Mouse (Mus musculus): Measurements from ENCODE around the gene Uqcr10. TPM values are rescaled to one million over a fixed set of nuclear protein-coding genes. Genes with fewer than 3 reads are reported as not detected.
"Not testable (repeated sequence)": the region's sequence is repeated elsewhere in the genome, so short reads cannot be mapped to it uniquely, and the experiment has no call there.

Uqcr10 gene
- total RNA-seq, 1 experiment from 2014 or later: 23.9 TPM

DNA sequence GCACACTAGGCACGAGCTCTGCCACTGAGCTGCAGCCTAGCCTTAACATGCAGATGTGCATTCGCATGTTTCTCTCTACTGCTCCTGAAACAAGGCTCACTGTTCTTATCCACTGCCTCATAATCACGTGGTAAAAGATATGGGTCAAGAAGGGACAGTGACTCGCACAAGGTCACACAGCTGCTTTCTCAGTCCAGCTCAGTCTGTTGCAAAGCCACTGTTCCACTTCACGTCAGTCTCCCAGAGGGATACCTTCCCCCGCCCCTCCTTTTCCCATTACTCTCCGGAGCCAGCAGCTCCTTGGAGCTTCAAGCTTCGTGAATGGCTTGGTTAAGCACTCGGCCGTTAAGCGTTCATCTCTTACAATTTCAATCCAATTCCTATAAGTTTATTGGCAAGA is 16.3 kb upstream of the Uqcr10 start:
- no peak for ATAC-seq (replicated peaks in 1 of 2; ENCODE audit: insufficient read depth in 1 of 2, low FRiP score in 2 of 2, low TSS enrichment in 1 of 2, low read depth in 1 of 2, poor library complexity in 2 of 2, severe bottlenecking in 2 of 2)

DNA sequence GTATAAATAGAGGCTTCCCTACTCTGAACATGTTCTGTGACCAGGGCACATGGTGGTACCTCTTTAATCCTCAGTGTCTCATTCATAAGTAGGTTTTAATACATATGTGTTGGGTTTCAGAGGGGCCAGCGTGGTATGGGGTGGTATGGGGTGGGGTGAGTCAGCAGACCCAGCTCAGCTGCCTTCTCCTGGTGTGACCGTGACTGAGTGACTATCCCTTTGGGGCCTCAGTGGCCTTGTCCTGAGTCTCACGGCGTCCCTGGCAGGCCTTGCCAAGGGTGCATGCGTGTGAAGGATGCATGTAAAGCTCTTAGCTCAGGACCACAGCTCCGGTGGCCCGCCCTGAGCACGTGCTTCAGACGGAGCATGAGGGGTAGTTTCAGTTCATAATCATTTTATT is 15.8 kb upstream of the Uqcr10 start:
- ATAC-seq (replicated peaks in 1 of 2; ENCODE audit: insufficient read depth in 1 of 2, low FRiP score in 2 of 2, low TSS enrichment in 1 of 2, low read depth in 1 of 2, poor library complexity in 2 of 2, severe bottlenecking in 2 of 2): no peak

DNA sequence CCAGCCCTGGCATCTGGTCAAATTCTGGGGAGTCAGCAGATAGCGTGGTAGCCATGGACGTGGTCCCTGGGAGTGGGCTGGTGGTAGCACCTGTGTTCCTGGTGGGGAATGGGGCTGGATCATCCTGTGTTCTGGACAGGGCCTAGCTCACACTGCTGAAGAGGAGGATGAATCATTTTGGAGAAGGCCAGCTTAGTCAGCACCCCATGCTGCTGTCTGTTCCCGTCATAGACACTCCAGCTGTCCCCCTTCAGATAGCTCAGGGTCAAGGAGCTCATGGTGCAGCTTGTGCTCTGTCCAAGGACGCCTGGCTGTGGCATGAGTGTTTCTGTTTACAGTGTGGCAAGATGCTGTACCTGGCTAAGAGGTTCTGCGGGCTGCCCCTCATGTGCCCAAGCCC is 14.4 kb upstream of the Uqcr10 start:
- no peak for ATAC-seq (replicated peaks in 1 of 2; ENCODE audit: insufficient read depth in 1 of 2, low FRiP score in 2 of 2, low TSS enrichment in 1 of 2, low read depth in 1 of 2, poor library complexity in 2 of 2, severe bottlenecking in 2 of 2)

DNA sequence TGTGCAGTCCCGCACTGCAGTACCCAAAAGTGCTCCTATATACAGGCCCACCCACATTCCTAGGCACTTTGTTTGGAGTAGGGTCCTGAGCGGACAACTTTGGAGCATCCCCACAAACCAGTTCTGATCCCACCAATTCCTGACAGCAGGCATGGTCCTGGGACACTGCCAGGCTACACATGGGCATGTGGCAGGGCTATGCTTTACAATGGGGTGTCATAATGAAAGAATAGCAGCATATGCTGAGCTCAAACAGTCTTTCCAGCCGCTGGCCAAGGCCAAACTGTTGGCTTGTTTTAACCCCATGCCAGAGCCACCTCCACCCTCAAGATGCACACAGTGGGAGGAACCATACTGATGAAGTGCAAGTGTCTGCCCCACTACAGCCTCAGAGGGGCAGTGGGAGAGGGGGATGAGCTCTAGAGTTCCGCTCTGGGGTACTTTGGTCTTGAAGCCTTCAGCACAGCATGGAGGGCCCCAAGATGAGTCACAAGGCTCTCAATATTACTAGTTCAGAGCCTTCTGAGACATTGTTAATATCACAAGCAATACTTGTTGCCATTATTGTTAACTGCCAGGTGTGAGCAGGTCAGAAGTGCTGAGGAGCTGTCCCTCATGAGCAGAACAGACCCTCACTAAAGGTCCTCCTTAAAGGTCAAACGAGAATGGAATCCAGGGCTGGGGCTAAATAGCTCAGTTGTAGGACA is 12.5 kb upstream of the Uqcr10 start:
- no peak for ATAC-seq (replicated peaks in 1 of 2; ENCODE audit: insufficient read depth in 1 of 2, low FRiP score in 2 of 2, low TSS enrichment in 1 of 2, low read depth in 1 of 2, poor library complexity in 2 of 2, severe bottlenecking in 2 of 2)

DNA sequence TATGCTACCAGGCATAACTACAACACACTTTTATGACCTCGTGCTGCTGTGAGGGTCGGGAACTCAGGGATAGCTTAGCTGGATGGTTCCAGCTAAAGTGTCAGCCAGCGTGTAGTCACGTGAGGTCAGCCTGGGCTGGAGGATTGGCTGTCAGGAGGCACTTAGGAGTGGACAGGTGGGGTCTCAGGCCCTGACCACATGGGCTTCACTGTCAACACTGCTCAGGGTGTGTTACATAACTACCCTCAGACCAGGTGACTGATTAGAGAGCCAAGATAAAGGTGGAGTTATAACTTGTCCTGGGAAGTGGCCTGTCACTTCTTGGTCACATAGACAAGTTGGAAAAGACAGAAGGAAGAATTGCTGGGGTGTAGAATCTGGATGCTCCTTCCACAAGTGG is 11.5 kb upstream of the Uqcr10 start:
- ATAC-seq (replicated peaks in 1 of 2; ENCODE audit: insufficient read depth in 1 of 2, low FRiP score in 2 of 2, low TSS enrichment in 1 of 2, low read depth in 1 of 2, poor library complexity in 2 of 2, severe bottlenecking in 2 of 2): no peak

DNA sequence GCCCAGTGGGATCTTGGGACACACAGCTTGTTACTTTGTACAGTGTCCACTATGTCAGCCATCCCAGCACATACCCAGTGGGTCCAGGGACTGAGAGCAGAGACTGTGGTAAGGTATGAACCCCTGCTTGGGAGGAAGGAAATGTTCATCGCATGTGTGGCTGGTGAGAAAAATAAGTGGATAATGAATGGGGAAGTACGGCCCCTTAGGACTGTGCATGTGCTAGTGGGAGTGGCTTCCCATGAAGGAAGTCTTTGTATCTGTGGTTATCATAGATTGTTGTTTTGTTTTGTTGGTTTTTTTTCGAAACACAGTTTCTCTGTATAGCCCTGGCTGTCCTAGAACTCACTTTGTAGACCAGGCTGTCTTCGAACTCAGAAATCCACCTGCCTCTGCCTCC is 10.6 kb upstream of the Uqcr10 start:
- peak; percentile 81 to 85 for ATAC-seq (replicated peaks in 1 of 2; ENCODE audit: insufficient read depth in 1 of 2, low FRiP score in 2 of 2, low TSS enrichment in 1 of 2, low read depth in 1 of 2, poor library complexity in 2 of 2, severe bottlenecking in 2 of 2)

DNA sequence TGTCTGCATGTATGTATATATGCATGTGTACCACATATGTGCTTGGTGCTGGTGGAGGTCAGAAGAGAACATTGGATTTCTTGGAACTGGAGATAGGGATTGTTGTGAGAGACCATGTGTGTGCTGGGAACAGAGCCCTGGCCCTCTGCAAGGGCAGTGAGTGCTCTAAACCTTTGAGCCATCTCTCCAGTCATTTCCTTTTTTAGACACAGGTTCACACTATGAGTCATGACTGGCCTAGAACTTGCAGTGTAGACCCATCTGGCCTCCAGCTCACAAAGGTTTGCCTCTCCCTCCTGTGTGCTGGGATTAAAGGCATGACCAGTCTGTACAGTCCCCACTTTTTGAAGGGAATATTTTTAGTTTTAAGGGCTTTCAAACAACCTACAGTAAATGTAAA is 8.7 kb upstream of the Uqcr10 start:
- ATAC-seq (replicated peaks in 1 of 2; ENCODE audit: insufficient read depth in 1 of 2, low FRiP score in 2 of 2, low TSS enrichment in 1 of 2, low read depth in 1 of 2, poor library complexity in 2 of 2, severe bottlenecking in 2 of 2): no peak

DNA sequence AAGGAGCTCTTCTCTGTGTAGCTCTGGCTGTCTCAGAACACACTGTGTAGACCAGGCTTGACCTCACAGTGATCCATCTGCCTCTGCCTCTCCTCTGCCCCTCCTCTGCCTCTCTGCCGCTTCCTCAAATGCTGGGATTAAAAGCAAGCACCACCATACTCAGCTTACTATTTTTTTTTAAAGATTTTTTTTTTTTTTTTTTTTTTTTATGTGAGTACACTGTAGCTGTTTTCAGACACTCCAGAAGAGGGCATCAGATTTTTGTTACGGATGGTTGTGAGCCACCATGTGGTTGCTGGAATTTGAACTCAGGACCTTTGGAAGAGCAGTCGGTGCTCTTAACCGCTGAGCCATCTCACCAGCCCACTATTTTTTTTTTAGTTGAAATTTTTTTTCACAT is 6.0 kb upstream of the Uqcr10 start:
- not testable (repeated sequence) for ATAC-seq (replicated peaks in 1 of 2; ENCODE audit: insufficient read depth in 1 of 2, low FRiP score in 2 of 2, low TSS enrichment in 1 of 2, low read depth in 1 of 2, poor library complexity in 2 of 2, severe bottlenecking in 2 of 2)

DNA sequence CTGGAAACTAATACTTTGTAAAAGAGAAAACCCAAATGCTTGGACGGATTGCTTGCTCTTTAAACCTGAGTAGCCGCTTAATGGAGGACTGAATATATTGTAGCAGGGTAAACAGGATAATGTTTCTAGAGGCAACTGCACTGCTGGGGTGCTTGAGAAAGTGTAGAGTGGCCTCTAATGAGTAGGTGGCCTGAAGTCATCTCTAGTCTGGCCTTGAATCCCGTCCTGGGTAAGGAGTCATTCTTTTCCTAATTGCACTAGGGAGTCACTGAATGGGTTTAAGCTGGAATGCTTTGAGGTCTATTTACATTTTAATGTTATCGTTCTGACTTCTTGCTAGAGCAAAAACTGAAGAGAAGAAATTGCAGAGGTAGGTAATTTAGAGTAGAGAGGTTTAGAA is 1.0 kb upstream of the Uqcr10 start:
- no peak for ATAC-seq (replicated peaks in 1 of 2; ENCODE audit: insufficient read depth in 1 of 2, low FRiP score in 2 of 2, low TSS enrichment in 1 of 2, low read depth in 1 of 2, poor library complexity in 2 of 2, severe bottlenecking in 2 of 2)

DNA sequence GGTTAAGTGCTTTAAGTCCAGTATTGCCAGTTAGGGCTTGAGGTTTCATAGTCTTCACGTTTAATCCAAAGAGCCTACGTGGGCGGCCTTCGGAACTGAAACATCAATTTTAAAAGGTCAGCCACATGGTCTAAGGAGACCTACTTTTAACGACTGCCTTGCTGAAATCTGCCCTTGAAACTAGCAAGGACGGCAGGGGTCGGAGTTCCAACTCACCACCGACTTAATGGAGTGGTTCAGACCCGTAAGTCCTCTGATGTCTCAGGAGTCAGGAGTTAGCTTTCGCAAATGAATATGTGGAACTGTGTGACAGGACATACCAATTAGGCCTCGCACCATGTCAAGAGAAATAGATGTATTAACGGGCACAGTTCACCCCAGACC is 462 bp downstream of the Uqcr10 start:
- ATAC-seq (replicated peaks in 1 of 2; ENCODE audit: insufficient read depth in 1 of 2, low FRiP score in 2 of 2, low TSS enrichment in 1 of 2, low read depth in 1 of 2, poor library complexity in 2 of 2, severe bottlenecking in 2 of 2): peak in 1 of 2 experiments; percentile 4; a peak in 1 of 4 replicates

DNA sequence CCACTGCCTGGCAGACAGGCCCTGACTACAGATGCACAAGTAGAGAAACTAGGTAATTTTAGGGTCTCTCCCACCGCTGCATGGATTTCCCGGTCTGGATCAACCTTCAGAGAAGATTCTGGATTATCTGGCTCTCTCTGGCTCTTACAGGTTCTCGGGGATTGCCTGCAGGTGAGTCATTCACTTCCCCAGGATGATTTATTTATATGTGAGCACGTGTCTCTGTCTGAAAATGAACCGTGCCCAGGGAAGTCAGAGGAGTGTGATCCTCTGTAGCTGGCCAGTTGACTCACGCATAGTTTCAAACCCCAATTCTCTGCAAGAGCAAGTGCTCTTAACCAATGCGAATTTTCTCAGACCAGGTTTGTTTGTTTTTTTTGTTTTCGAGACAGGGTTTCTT is 3.4 kb downstream of the Uqcr10 start:
- ATAC-seq (replicated peaks in 1 of 2; ENCODE audit: insufficient read depth in 1 of 2, low FRiP score in 2 of 2, low TSS enrichment in 1 of 2, low read depth in 1 of 2, poor library complexity in 2 of 2, severe bottlenecking in 2 of 2): no peak

DNA sequence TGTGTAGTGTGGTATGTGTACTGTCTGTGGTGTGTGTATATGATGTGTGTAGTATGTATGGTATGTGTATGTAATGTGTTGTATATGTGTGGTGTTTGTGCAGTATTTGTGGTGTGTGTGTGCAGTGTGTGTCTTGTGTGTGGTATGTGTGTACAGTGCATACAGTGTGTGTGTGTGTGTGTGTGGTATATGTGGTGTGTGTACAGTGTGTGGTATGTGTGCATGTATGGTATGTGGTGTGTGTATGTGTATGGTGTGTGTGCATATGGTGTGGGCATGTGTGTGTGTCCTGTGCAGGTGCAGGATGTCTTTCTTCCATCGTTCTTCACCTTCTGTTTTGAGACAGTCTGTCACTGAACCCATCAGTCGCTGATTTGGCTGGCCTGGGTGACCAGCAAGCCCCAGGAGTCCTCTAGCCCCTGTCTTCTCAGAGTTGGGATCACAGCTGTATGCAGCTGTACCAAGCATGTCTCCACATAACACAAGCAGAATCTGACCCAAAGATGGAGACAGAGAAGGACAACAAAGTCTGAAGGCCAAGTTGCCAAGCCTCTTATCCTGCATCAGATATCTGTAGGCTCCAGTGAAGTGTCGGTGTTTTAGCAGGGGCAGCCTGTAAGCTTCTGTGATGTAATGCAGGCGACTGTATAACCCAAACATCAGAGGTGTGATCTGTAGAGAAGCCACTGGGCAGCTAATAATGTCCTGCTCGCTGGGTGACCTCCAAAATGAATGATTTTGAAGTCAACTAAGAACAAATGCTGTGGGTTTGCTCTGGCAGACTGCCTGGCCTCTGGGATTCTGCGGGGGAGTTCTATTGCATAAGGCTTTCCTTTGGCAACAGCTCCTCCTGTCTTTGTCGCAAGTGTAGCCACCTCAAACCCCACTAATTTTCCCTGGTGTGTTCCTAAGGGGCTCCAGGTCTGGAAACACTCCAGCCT is 6.8 kb downstream of the Uqcr10 start:
- peak; percentile 42 to 62 for ATAC-seq (replicated peaks in 1 of 2; ENCODE audit: insufficient read depth in 1 of 2, low FRiP score in 2 of 2, low TSS enrichment in 1 of 2, low read depth in 1 of 2, poor library complexity in 2 of 2, severe bottlenecking in 2 of 2)

DNA sequence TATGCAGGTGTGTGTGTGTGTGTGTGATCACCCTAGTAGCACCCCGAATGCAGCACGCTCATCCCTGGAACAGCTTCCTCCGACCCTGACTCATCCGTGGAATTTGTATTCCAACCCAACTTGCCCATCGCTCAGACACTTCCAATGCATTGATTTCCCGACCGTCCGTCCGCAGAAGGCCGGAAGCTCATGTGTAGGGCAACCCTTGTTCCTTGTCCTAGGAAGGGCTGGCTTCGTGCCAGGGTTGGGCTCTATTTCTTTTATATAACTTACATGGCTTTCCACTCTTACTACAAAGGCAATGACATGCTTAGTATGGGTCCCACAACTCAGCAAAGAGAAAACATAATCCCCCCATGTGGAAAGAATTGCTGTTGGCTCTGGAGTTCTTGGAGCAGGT is 12.0 kb downstream of the Uqcr10 start:
- no peak for ATAC-seq (replicated peaks in 1 of 2; ENCODE audit: insufficient read depth in 1 of 2, low FRiP score in 2 of 2, low TSS enrichment in 1 of 2, low read depth in 1 of 2, poor library complexity in 2 of 2, severe bottlenecking in 2 of 2)

DNA sequence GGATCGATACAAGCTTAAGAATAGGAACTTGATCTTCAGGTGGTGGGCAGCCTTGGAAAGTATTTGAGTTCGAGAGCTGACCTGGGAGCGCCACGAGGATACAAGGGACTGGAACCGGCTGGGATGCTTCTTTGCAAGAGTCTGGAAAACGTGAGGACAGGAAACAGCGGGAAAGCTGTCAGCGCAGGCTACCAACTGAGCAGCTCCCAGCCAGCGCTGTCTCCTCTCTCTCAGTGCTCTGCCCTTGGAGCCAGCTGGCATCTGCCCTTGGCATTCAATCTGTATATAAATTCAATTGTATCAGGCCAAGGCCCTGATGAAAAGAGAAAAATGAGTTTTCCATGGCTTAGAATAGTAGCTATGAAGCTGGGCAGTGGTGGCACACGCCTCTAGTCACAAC is 12.9 kb downstream of the Uqcr10 start:
- ATAC-seq (replicated peaks in 1 of 2; ENCODE audit: insufficient read depth in 1 of 2, low FRiP score in 2 of 2, low TSS enrichment in 1 of 2, low read depth in 1 of 2, poor library complexity in 2 of 2, severe bottlenecking in 2 of 2): no peak

DNA sequence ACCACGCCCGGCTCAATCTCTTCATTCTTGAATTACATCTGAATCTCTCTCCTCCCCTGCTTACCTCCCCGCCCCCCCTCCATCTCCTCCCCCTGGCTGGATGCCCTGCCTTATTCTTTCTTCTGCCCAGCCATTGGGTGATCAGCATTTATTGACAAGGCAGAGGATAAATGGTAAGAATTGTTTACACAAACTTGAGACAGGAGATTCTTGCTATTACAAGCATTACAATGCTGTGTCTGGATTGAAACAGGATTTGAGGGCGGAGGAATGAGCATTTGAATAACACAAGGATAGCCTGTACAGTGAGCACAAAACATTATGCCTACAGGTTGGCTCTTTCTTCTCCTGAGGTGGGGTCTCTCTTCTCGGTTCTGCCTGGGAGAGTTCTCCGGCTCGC is 13.8 kb downstream of the Uqcr10 start:
- ATAC-seq (replicated peaks in 1 of 2; ENCODE audit: insufficient read depth in 1 of 2, low FRiP score in 2 of 2, low TSS enrichment in 1 of 2, low read depth in 1 of 2, poor library complexity in 2 of 2, severe bottlenecking in 2 of 2): no peak

DNA sequence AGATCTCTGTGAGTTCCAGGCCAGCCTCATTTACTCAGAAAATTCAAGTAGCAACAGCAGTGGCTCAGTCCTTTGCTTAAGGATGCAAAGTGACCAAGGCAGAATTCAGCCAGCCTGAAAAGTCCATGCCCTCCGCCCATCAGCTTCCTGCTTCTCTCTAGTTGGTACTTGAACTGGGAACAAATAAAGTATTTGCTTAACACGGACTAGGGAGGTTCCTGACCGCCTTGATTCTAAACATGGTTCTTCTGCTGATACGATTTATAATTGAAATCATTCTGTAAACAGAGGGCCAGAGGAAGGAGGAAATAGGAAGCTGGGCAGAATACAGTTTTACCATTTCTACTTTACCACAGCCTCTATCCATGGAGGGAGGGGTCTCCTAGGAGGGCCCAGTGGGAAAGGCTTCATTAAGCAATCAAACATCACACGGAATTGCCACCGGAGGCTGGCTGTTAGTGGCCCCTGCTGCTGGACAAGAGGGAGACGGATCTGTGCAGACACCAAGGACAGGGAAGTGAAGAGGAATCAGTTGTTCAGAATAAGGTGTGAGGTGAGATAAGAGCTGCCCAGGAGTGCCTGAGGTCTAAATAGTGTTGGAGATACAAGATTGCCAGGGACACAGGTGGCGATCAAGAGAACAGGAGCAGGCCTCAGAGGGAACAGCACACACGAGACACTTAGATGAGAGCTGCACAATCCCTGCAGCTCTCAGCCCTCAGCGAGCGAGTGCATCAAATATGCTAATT is 15.3 kb downstream of the Uqcr10 start:
- ATAC-seq (replicated peaks in 1 of 2; ENCODE audit: insufficient read depth in 1 of 2, low FRiP score in 2 of 2, low TSS enrichment in 1 of 2, low read depth in 1 of 2, poor library complexity in 2 of 2, severe bottlenecking in 2 of 2): no peak

DNA sequence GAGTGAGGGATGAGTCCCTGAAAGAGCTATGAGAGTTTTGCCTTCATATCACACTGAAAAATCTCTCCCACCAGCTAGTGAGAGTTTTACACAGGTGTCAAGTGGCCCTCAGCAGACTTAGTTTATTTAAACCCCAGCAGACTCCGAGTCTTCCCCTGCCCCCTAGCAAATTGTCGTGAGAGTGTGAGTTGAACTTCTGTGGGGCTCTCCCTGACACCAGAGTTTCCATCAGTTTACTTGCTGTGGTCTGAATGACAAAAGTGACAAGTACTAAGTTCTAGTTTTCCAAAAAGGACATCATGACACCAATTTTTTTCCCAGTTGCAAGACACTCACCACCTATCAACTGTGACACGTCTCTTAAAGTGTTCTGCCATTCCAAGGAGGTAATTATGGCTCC is 16.3 kb downstream of the Uqcr10 start:
- ATAC-seq (replicated peaks in 1 of 2; ENCODE audit: insufficient read depth in 1 of 2, low FRiP score in 2 of 2, low TSS enrichment in 1 of 2, low read depth in 1 of 2, poor library complexity in 2 of 2, severe bottlenecking in 2 of 2): no peak

DNA sequence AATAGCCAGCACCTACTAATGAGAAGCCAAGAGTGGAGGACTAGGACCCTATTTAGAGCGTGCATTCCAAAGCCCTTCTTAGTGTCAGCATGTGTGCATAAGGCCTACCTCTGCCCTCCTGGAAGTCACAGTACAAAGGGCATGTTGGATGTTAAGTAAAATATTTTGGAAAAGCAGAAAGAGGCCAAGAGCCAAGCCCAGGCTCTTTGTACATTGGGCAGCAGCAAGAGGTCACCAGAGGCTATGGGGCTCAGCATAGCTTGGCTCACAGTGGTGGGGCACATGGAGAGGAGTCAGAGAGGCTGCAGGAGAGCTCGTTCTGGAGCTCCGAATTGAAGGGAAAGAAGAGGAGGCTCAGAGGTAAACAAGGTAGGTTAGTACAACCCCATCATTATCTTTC is 17.1 kb downstream of the Uqcr10 start:
- no peak for ATAC-seq (replicated peaks in 1 of 2; ENCODE audit: insufficient read depth in 1 of 2, low FRiP score in 2 of 2, low TSS enrichment in 1 of 2, low read depth in 1 of 2, poor library complexity in 2 of 2, severe bottlenecking in 2 of 2)

Measured in hematopoietic stem cell, adult 5-6 weeks (primary cell).